In the genomic region with DNA sequence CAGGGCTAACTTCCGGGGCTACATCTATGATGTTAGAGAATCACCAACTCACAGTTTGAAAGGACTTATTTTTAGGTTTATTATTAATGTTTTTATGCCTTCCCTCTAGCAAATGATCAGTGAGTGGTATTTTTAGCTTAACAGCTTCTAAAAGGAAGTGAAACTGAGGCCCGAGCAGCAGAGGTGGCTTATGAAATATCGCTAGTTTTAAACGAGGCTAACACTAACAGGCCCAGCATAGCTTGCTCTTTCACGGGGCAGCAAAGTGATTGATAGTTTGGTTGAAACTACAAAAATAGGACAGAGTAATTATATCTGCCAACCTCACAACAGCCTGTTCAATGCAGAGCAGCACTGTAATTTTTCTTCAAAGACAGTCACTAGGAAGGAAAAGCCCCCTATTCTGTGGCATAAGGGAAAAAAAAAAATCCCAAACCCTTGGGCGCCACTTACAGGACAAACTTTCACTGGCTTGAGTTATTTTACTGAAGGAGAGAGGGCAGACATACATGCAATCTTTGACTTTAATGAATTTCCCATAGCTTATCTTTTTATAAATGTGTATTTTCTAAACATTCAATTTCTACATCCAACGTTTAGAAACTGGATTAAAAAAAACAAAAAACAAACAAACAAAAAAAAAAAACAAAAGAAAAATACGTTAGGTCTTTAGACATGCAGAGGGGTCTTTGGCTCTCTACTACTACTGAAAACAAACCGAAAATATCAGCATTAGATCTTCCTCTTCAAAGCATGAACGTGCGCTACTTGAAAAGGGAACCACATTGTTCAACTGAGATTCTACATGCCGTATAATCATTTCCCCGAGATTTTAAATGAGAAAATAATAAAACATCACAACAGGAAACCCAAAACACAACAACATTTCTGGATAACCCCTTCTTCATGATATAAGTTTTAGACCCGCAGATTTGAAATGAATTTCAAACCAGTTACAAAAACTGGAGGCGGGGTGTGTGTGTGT, we compare ENCODE assay signal across 8 mouse cellular contexts. TPM values are rescaled to one million over a fixed set of nuclear protein-coding genes. Genes with fewer than 3 reads are reported as not detected.
A peak's percentile ranks its signal among the peaks of the same experiment; 100 is the strongest.
DNase-seq lines count a peak whose midpoint lies in the region; ATAC-seq lines count a peak whose summit lies in the region.

No protein-coding gene starts in this region.

- H3K9me3 ChIP-seq in lung, embryonic 16.5 days (ENCODE audit: control insufficient read depth, low read length): no peaks in the 10 kb centered on the region
- no peaks in the 10 kb centered on the region for H3K9me3 ChIP-seq in limb, embryonic 13.5 days

- H3K4me2 ChIP-seq in lung, embryonic 16.5 days (ENCODE audit: low read depth, low read length): peak overlapping the region; percentile 74
- H3K4me2 ChIP-seq in limb, embryonic 13.5 days (replicated peaks): peak overlapping the region; percentile 97

- peaks cover 50% of the 10 kb centered on the region for H3K4me1 ChIP-seq in lung, embryonic 16.5 days (replicated peaks; ENCODE audit: control insufficient read depth, insufficient read depth, low read length)
- H3K4me1 ChIP-seq in limb, embryonic 13.5 days: peaks cover 50% of the 10 kb centered on the region

- H3K4me3 ChIP-seq in lung, embryonic 16.5 days (ENCODE audit: low read length): peak overlapping the region; percentile 88
- no peak overlapping the region for H3K4me3 ChIP-seq in limb, embryonic 13.5 days

- H3K27ac ChIP-seq in lung, embryonic 16.5 days (ENCODE audit: low read length): peak overlapping the region; percentile 77
- no peak overlapping the region for H3K27ac ChIP-seq in limb, embryonic 13.5 days

- ATAC-seq in lung, embryonic 16.5 days (ENCODE audit: low read depth): no peak
- no peak for ATAC-seq in limb, embryonic 13.5 days (ENCODE audit: low FRiP score, low read depth)
- ATAC-seq in megakaryocyte progenitor cell, adult 5-6 weeks (replicated peaks; ENCODE audit: poor library complexity): no peak; the same call in 1 of the 2 replicates

- H3K9ac ChIP-seq in lung, embryonic 16.5 days (ENCODE audit: low read length): 0 out of 2 replicates have a peak overlapping the region, but pooled peaks have one; percentile 4
- H3K9ac ChIP-seq in limb, embryonic 13.5 days: no peak overlapping the region

- peak; percentile 49 for DNase-seq in embryo, embryonic 11 days
- no peak for DNase-seq in embryo, embryonic 10 days (ENCODE audit: low spot score)
- no peak for DNase-seq in lung, postnatal 25 days (ENCODE audit: low spot score)
- peak; percentile 55 for DNase-seq in retina, postnatal 1 day
- no peak for DNase-seq in left cerebral cortex, adult 18-20 months (ENCODE audit: low spot score in 2 of 2)

- no peaks in the 10 kb centered on the region for H3K27me3 ChIP-seq in lung, embryonic 16.5 days (ENCODE audit: control insufficient read depth, insufficient read depth, low read depth, low read length)
- peaks cover 8% of the 10 kb centered on the region for H3K27me3 ChIP-seq in limb, embryonic 13.5 days

- no peaks in the 10 kb centered on the region for H3K36me3 ChIP-seq in lung, embryonic 16.5 days (ENCODE audit: control insufficient read depth, insufficient read depth, low read length)
- no peaks in the 10 kb centered on the region for H3K36me3 ChIP-seq in limb, embryonic 13.5 days

- WGBS in lung, embryonic 16.5 days: 27% methylated on average over 15 of the region's 15 CpGs
- WGBS in limb, embryonic 13.5 days: 51% methylated on average over 15 of the region's 15 CpGs

RNA-seq across cellular contexts. Expression of gene Map3k1, which starts 2.8 kb away (rescaled TPM):
- 25.8 and 28.3 TPM in 2 replicates for polyA plus RNA-seq in lung, embryonic 16.5 days (2015; fragmentation: Nextera tagmentation; extraction: Ambion mirVana)
- 14.2 and 14.6 TPM in 2 replicates for polyA plus RNA-seq in limb, embryonic 13.5 days (2015; fragmentation: Nextera tagmentation; extraction: Ambion mirVana)
- 26.7 and 32.2 TPM in 2 replicates for total RNA-seq in megakaryocyte progenitor cell, adult 5-6 weeks (2015)
- 26.2 and 33.4 TPM in 2 replicates for total RNA-seq in megakaryocyte progenitor cell, adult 5-6 weeks (2017)
- 10 to 100 TPM in 1 of 2 experiments, 1 to 10 TPM in 1; 9.0 to 10.7 TPM for total RNA-seq in left cerebral cortex, adult 18-20 months (2021)

Comparison
In these comparisons a context has a peak if more than half of its experiments do, and no peak if none do; other contexts are left out.
1. DNase-seq: peak in embryo, embryonic 11 days (single experiment) and retina, postnatal 1 day (single experiment); none in embryo, embryonic 10 days (single experiment), lung, postnatal 25 days (single experiment) and left cerebral cortex, adult 18-20 months (0 of 2).